Mouse (Mus musculus): ENCODE measurements around the gene Slc17a6.
"Not testable (repeated sequence)": the region's sequence is repeated elsewhere in the genome, so short reads cannot be mapped to it uniquely, and the experiment has no call there.

The Slc17a6 gene

DNA sequence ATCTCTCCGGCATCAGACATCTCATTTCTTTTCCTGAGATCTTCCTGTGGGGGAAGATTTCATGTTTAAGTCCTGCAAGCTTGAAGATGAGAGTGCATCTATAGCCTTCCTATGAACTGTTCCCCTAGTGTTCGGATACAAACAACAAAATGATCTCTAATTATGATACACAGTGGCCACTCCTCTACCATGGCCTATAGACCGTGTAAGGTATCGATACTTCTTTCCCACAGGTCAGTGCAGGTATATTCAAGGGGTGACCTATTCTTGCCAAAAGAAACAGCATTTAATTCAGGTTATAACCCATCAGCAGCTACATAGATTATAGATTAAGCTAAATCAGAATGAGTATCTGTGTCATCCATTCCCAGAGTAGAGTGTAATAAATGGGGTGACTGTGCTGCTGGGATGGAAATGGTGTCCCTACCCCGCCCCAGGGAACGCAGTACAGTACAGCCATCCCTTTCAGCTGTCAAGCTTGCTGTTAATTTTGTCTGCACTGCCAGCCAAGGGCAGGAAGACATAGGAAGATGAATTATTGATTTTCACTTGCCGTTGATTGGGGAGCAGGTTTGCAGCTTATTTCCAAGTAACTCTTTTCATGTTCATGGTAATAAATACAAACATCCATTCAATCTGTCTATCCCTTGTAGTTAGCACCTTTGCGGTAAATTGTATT lies 71.9 kb downstream of the Slc17a6 start:
- no peak for DNase-seq (ENCODE audit: low spot score in 2 of 2)

DNA sequence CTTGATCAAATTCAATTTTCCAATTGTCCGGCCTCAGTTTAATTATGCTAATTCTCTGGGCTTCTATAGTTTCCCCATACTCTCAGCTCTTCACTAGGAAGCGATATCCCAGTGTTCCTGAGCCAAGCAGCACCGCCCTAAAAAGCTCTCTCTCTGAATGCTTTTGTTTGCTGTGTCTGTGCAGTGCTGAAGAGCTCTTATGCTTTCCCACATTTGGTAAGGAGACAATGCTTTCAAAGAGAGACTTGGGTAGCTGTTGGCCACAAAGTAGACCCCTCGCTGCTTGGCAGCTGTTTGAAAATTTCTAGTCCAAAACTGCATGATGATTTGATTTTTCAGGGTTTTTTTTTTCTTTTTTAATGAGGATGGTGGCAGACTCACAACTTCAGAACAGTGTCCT lies 72.6 kb downstream of the Slc17a6 start:
- no peak for DNase-seq (ENCODE audit: low spot score in 2 of 2)

DNA sequence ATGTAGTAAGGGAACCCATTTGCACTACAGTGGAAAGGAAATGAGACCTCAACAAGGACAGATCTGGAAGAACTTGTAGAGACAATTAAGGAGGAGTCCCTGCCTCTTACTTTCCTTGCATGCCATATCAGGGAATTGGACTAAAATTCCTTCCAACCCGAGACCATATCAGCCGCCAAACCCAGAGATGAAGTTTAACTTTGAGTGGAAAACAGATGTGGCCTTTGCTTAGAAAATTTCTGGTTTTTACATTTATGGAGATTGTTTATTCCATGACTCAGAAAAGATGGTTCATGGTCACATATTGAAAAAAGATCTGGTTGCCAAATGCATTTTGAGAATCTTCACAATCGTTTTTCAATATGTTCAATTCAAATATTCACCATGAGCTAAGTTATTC lies 87.7 kb downstream of the Slc17a6 start:
- no peak for DNase-seq (ENCODE audit: low spot score in 2 of 2)

DNA sequence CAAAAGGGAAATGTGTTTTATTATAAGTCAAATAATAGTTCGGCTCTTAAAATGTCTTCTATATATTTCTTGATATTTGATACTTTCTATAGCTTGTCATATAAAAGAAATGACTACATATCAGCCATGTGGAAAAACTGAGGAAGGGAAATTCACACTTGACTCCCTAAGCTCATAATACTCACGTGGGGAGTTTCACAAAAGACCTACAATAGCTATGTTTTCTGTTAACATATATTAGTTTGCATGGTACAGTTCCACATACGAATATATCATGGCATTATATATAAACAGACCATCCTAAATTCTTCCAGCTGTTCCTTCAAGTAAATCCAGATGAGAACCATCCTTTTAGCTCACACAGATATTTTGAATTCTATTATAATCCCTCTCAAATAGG lies 88.5 kb downstream of the Slc17a6 start:
- not testable (repeated sequence) for DNase-seq (ENCODE audit: low spot score in 2 of 2)

DNA sequence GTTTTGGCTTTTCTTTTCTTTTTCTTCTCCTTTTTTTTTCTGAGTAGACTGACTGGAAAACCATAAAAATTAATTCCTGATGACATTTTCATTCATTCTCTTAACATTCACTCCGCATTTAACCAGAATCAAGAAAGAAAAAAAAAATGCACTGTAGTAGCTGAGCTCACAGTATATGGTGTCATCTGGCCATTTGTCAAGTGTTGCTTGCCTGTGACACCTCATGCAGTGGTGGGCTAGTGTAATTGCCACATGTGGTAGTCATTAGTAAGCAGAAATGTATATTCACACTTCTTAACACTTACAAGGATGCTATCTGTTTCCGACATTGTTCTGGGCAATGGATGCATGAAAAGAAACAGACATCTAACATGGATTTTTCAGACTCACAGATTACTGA lies 94.0 kb downstream of the Slc17a6 start:
- DNase-seq (ENCODE audit: low spot score in 2 of 2), result no peak

Data from right cerebral cortex, postnatal 10 days (tissue).